Mouse (Mus musculus): ENCODE results near the gene G0s2. TPM values are rescaled to one million over a fixed set of nuclear protein-coding genes. Genes with fewer than 3 reads are reported as not detected.

Gene G0s2
- total and polyA plus RNA-seq, 3 experiments = not detected

DNA sequence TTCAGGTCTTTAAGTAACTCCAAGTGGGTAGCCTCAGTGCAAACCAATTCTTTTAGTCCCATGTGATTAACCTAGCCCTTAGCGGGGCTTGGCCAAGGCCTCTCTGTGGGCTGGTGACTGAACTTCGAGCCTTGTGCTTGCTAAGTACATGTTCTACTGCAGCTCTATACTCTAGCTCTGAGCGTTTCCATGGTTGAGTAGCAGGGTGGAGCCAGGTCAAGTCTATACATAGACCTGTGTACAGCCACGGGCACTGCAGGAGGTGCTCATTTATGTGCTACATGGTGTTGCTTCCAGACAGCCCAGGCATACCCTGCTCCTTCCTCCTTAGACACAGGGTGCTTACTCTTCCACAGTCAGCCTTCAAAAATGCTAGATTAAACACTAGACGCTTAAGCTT is 22.9 kb upstream of the G0s2 start:
- Histone ChIP-seq H3K4me2 (ENCODE audit: insufficient read depth, low read depth, poor library complexity, severe bottlenecking) (no peak overlapping the region), H3K4me3 (replicated peaks in 1 of 3; ENCODE audit: low read depth in 2 of 3, low read length in 2 of 3, poor library complexity in 1 of 3) (no peak overlapping the region), H3K27me3 (replicated peaks) (no peaks in the 10 kb centered on the region), H3K4me1 (ENCODE audit: control insufficient read depth in 1 of 2, insufficient read depth in 2 of 2) (no peaks in the 10 kb centered on the region), H3K79me2 (replicated peaks; ENCODE audit: control insufficient read depth, extremely low read depth, insufficient read depth, poor library complexity, severe bottlenecking) (no peaks in the 10 kb centered on the region), H3K9me3 (replicated peaks; ENCODE audit: low read length) (no peaks in the 10 kb centered on the region), H3K27ac (ENCODE audit: insufficient read depth, low read depth) (no peak overlapping the region), H3K9ac (ENCODE audit: insufficient read depth, low read depth) (no peak overlapping the region), H3K36me3 (replicated peaks in 1 of 2; ENCODE audit: control insufficient read depth in 1 of 2, insufficient read depth in 1 of 2, low read length in 1 of 2) (no peaks in the 10 kb centered on the region)
- dilution Hi-C loops (cut with MboI; ENCODE audit: extremely low pct_ligation_motif_present, extremely low pct_unique_long_range_greater_than_20kb, low sequenced_read_pairs) (no loop called here), in situ Hi-C loops (cut with MboI; ENCODE audit: low pct_ligation_motif_present, low pct_unique_long_range_greater_than_20kb, low sequenced_read_pairs) (no loop called here)
- TF ChIP-seq NRF1 (IDR thresholded peaks at IDR 0.05; ENCODE audit: low read depth, low read length) = no peak
- TF ChIP-seq TBP (conservative IDR thresholded peaks at IDR 0.05; ENCODE audit: low read depth, low read length) = no peak
- no peak for TF ChIP-seq RAD21 (IDR thresholded peaks at IDR 0.05; ENCODE audit: low read depth, low read length)
- no peak for TF ChIP-seq JUN (IDR thresholded peaks at IDR 0.05; ENCODE audit: insufficient read depth, low read depth, low read length)
- TF ChIP-seq CHD1 (IDR thresholded peaks at IDR 0.05; ENCODE audit: low read depth, low read length) = no peak
- TF ChIP-seq NELFE (IDR thresholded peaks at IDR 0.05; ENCODE audit: low read depth, low read length) = no peak
- TF ChIP-seq ELF1 (IDR thresholded peaks at IDR 0.05; ENCODE audit: low read depth, low read length) = no peak
- TF ChIP-seq E2F4 (IDR thresholded peaks at IDR 0.05; ENCODE audit: insufficient replicate concordance, low read depth, low read length) = no peak
- TF ChIP-seq MAX (IDR thresholded peaks at IDR 0.05; ENCODE audit: low read length) = no peak
- TF ChIP-seq BHLHE40 (IDR thresholded peaks at IDR 0.05; ENCODE audit: low read depth, low read length) = no peak
- no peak for TF ChIP-seq SMC3 (IDR thresholded peaks at IDR 0.05; ENCODE audit: low read depth, low read length)
- no peak for TF ChIP-seq SIN3A (IDR thresholded peaks at IDR 0.05; ENCODE audit: low read length)
- no peak for TF ChIP-seq MAZ (IDR thresholded peaks at IDR 0.05; ENCODE audit: low read depth, low read length)
- no peak for TF ChIP-seq HCFC1 (IDR thresholded peaks at IDR 0.05; ENCODE audit: low read depth, low read length)
- TF ChIP-seq GABPA (IDR thresholded peaks at IDR 0.05; ENCODE audit: insufficient replicate concordance, low read depth, low read length) = no peak
- TF ChIP-seq TCF12 (IDR thresholded peaks at IDR 0.05; ENCODE audit: low read depth, low read length) = no peak
- TF ChIP-seq PAX5 (IDR thresholded peaks at IDR 0.05; ENCODE audit: low read length) = no peak
- no peak for TF ChIP-seq ZNF384 (IDR thresholded peaks at IDR 0.05; ENCODE audit: low read depth, low read length)
- no peak for TF ChIP-seq USF2 (conservative IDR thresholded peaks at IDR 0.05; ENCODE audit: low read depth, low read length)
- TF ChIP-seq MAFK (IDR thresholded peaks at IDR 0.05; ENCODE audit: insufficient replicate concordance, low read length) = no peak
- no peak for DNase-seq (ENCODE audit: extremely low read depth)

DNA sequence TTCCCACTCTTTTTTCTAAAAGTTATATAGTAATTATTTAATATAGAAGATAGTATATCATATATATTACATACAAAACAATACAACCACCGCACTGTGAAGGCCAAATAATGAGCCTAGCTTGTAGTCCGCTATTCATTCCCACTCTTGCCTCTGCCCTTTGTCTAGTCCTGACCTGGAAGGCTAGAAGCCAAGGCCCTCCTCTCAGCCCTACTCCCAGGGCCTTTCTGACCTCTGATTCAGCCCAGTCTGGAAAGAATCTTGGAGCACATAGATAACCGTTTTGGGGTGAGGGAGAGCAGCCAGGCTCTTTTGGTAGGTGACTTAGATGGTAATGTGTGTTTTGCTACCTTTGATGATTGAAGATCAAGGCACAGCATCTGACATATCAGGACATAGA is 20.9 kb upstream of the G0s2 start:
- TF ChIP-seq EP300 (IDR thresholded peaks at IDR 0.05; ENCODE audit: low read length) = no peak
- H3K9me3 ChIP-seq (replicated peaks; ENCODE audit: low read length) = no peaks in the 10 kb centered on the region
- H3K36me3 ChIP-seq (replicated peaks in 1 of 2; ENCODE audit: control insufficient read depth in 1 of 2, insufficient read depth in 1 of 2, low read length in 1 of 2) = no peaks in the 10 kb centered on the region
- no peaks in the 10 kb centered on the region for H3K79me2 ChIP-seq (replicated peaks; ENCODE audit: control insufficient read depth, extremely low read depth, insufficient read depth, poor library complexity, severe bottlenecking)
- H3K4me2 ChIP-seq (ENCODE audit: insufficient read depth, low read depth, poor library complexity, severe bottlenecking) = no peak overlapping the region
- H3K4me3 ChIP-seq (replicated peaks in 1 of 3; ENCODE audit: low read depth in 2 of 3, low read length in 2 of 3, poor library complexity in 1 of 3) = no peak overlapping the region
- dilution Hi-C loops (cut with MboI; ENCODE audit: extremely low pct_ligation_motif_present, extremely low pct_unique_long_range_greater_than_20kb, low sequenced_read_pairs) = no loop called here
- no peak for DNase-seq (ENCODE audit: extremely low read depth)
- no peaks in the 10 kb centered on the region for H3K27me3 ChIP-seq (replicated peaks)
- H3K4me1 ChIP-seq (ENCODE audit: control insufficient read depth in 1 of 2, insufficient read depth in 2 of 2) = no peaks in the 10 kb centered on the region
- in situ Hi-C loops (cut with MboI; ENCODE audit: low pct_ligation_motif_present, low pct_unique_long_range_greater_than_20kb, low sequenced_read_pairs) = no loop called here
- no peak overlapping the region for H3K9ac ChIP-seq (ENCODE audit: insufficient read depth, low read depth)
- H3K27ac ChIP-seq (ENCODE audit: insufficient read depth, low read depth) = no peak overlapping the region
